Mouse (Mus musculus): ENCODE measurements around the gene Olfr305. TPM values are rescaled to one million over a fixed set of nuclear protein-coding genes. Genes with fewer than 3 reads are reported as not detected.

Olfr305 gene
- polyA plus RNA-seq, 1 experiment from 2014 or later: not detected

Other genes with a start within 250 kb of the Olfr305 start
- gene Vmn2r75, start 195.2 kb downstream of the Olfr305 start, polyA plus RNA-seq (2015; fragmentation: Nextera tagmentation; extraction: Ambion mirVana): not detected in 2 replicates
- gene Vmn2r76, start 120.6 kb downstream of the Olfr305 start, polyA plus RNA-seq (2015; fragmentation: Nextera tagmentation; extraction: Ambion mirVana): not detected in 2 replicates
- gene Olfr310, start 89.8 kb downstream of the Olfr305 start, polyA plus RNA-seq (2015; fragmentation: Nextera tagmentation; extraction: Ambion mirVana): not detected in 2 replicates
- gene Olfr309, start 53.2 kb downstream of the Olfr305 start, polyA plus RNA-seq (2015; fragmentation: Nextera tagmentation; extraction: Ambion mirVana): not detected in 2 replicates
- not detected in 2 replicates for gene Olfr308, start 41.3 kb downstream of the Olfr305 start, polyA plus RNA-seq (2015; fragmentation: Nextera tagmentation; extraction: Ambion mirVana)
- not detected in 2 replicates for gene Olfr307, start 29.3 kb downstream of the Olfr305 start, polyA plus RNA-seq (2015; fragmentation: Nextera tagmentation; extraction: Ambion mirVana)
- gene Olfr304, start 19.7 kb upstream of the Olfr305 start, polyA plus RNA-seq (2015; fragmentation: Nextera tagmentation; extraction: Ambion mirVana): not detected in 2 replicates
- not detected in 2 replicates for gene Olfr303, start 30.9 kb upstream of the Olfr305 start, polyA plus RNA-seq (2015; fragmentation: Nextera tagmentation; extraction: Ambion mirVana)
- not detected in 2 replicates for gene Olfr301, start 36.9 kb upstream of the Olfr305 start, polyA plus RNA-seq (2015; fragmentation: Nextera tagmentation; extraction: Ambion mirVana)
- gene Olfr299, start 93.0 kb upstream of the Olfr305 start, polyA plus RNA-seq (2015; fragmentation: Nextera tagmentation; extraction: Ambion mirVana): not detected in 2 replicates
- gene Olfr298, start 125.6 kb upstream of the Olfr305 start, polyA plus RNA-seq (2015; fragmentation: Nextera tagmentation; extraction: Ambion mirVana): not detected in 2 replicates
- not detected in 2 replicates for gene Olfr297, start 153.0 kb upstream of the Olfr305 start, polyA plus RNA-seq (2015; fragmentation: Nextera tagmentation; extraction: Ambion mirVana)
- gene Olfr295, start 216.9 kb upstream of the Olfr305 start, polyA plus RNA-seq (2015; fragmentation: Nextera tagmentation; extraction: Ambion mirVana): not detected in 2 replicates
- not detected in 2 replicates for gene Olfr294, start 249.7 kb upstream of the Olfr305 start, polyA plus RNA-seq (2015; fragmentation: Nextera tagmentation; extraction: Ambion mirVana)

All from limb, embryonic 13.5 days (tissue).